Mouse (Mus musculus): Measurements from ENCODE around the gene Lce3d. TPM values are rescaled to one million over a fixed set of nuclear protein-coding genes. Genes with fewer than 3 reads are reported as not detected.

The Lce3d gene
- total RNA-seq (2021), result not detected in 2 replicates
- long read RNA-seq, result 0 reads

GRCm38 (mm10) chr3:92957090-92957489, at the start of gene Lce3d:
TSS of gene Lce3d (plus strand) at chr3:92957390.
- no peak for DNase-seq

- DNase-seq, result no peak
Measured at GRCm38 (mm10) chr3:92907571-92907970, 49.6 kb upstream of the Lce3d start.

GRCm38 (mm10) chr3:92920364-92920763, 36.8 kb upstream of the Lce3d start:
- peak; percentile 12 for DNase-seq

DNA sequence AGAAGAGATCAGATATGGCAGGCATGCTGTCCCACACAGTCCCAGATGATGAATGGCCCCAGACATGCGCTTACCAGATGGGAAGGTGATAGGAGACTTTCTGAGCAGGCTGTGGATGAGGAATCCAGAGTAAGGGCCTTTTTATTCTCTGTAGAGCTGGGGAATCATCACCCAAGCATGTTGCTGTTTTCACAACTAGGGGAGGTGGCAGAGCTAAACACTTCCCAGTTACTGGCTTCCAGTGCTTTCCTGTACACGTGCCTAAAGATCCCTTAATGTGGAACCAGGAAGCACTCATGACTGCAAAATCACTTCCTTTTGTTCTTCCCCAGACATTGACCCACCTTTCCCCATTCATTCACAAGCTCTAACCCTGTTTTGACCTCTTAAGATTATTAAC, 31.1 kb upstream of the Lce3d start, which contains the start of gene Lce3a:
TSS of gene Lce3a (minus strand) at position 101 of the 400 bp plus-strand sequence.
- DNase-seq, result no peak

DNA sequence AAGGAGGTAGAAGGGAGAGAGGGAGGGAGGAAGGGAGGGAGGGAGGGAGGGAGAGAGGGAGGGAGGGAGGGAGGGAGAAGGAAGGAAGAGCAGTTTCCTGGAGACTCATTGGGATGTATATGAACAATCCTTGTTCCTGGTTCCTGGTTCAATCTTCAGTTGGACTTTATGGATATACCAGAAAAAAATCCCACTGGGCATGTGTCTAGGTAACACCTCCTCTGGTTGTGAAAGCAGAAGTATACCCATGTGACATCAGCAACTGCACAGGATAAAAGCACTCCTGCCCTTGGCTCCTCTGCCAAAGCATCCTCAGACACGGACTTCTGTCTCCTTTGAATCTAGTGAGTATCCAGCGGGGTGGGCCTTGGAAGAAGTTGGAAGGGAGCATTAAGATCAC, 24.5 kb upstream of the Lce3d start, which contains the start of gene Lce3b:
TSS of gene Lce3b (plus strand) at position 301 of the 400 bp plus-strand sequence.
- no peak for DNase-seq

GRCm38 (mm10) chr3:92944186-92944585, 13.0 kb upstream of the Lce3d start, which contains the start of gene Lce3c:
TSS of gene Lce3c (plus strand) at chr3:92944486.
- no peak for DNase-seq

GRCm38 (mm10) chr3:92966761-92967160, 9.6 kb downstream of the Lce3d start, which contains the start of gene Lce3e:
TSS of gene Lce3e (plus strand) at chr3:92967061.
- DNase-seq, result no peak

GRCm38 (mm10) chr3:92978484-92978883, 21.3 kb downstream of the Lce3d start:
- no peak for DNase-seq

DNA sequence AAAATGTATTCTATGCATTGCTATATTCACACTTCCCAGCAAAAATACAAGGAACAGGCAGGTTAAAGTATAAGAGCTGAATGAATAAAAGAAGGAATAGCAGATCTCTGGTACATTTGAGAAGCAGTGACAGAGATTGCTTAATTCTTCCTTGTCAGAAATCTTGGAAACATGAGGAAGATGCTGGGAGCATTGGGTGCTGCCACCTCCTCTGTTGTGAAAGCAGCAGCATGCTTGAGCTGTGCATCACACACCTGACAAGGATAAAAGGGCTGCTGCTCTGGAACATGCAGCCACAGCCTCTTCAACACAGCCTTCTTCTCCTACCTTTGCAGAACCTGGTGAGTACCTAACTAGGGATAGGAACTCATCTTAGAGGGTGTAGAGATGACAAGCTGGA, 34.7 kb downstream of the Lce3d start, which contains the start of gene Lce3f:
TSS of gene Lce3f (plus strand) at position 301 of the 400 bp plus-strand sequence.
- DNase-seq, result no peak

DNA sequence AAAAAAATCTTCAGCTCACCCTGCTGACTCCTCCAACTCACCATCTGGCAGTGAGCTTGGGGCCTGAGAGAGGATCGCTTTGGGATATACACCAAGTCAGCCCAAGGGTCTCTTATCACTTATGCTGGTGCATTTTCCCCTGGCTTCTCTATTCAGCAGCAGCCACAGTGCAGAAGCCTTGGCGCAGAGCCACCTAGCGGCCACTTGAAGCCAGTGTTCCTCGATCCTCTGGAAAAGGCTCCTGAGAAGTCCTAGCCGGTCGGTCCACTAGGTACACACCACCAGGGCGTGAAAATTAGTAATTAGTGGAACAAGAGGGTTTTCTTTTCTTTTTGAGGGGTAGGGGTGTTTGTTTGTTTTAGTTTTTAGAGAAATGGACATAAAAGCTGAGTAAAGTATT, 41.5 kb downstream of the Lce3d start:
- peak; percentile 74 for DNase-seq

- DNase-seq, result no peak
Measured at GRCm38 (mm10) chr3:93000621-93001020, 43.4 kb downstream of the Lce3d start.

- DNase-seq, result no peak
Measured at GRCm38 (mm10) chr3:93002843-93003242, 45.7 kb downstream of the Lce3d start.

Other genes starting within 250 kb of the Lce3d start
- not detected in 2 replicates for gene Lce1e, start 248.3 kb upstream of the Lce3d start, total RNA-seq (2021)
- gene Lce1f, start 237.0 kb upstream of the Lce3d start, total RNA-seq (2021), result not detected in 2 replicates
- not detected in 2 replicates for gene Gm38119, start 218.3 kb upstream of the Lce3d start, total RNA-seq (2021)
- not detected in 2 replicates for gene Lce1g, start 205.1 kb upstream of the Lce3d start, total RNA-seq (2021)
- gene Lce1h, start 192.3 kb upstream of the Lce3d start, total RNA-seq (2021), result not detected in 2 replicates
- gene Lce1i, start 178.5 kb upstream of the Lce3d start, total RNA-seq (2021), result not detected in 2 replicates
- not detected in 2 replicates for gene Lce1j, start 166.9 kb upstream of the Lce3d start, total RNA-seq (2021)
- gene Lce1k, start 149.5 kb upstream of the Lce3d start, total RNA-seq (2021), result not detected in 2 replicates
- not detected in 2 replicates for gene Kprp, start 130.1 kb upstream of the Lce3d start, total RNA-seq (2021)
- not detected in 2 replicates for gene Lce1l, start 106.1 kb upstream of the Lce3d start, total RNA-seq (2021)
- gene 2310050C09Rik, start 87.2 kb upstream of the Lce3d start, total RNA-seq (2021), result not detected in 2 replicates
- gene Lce3a, start 31.2 kb upstream of the Lce3d start, total RNA-seq (2021), result not detected in 2 replicates
- not detected in 2 replicates for gene Lce3b, start 24.4 kb upstream of the Lce3d start, total RNA-seq (2021)
- not detected in 2 replicates for gene Lce3c, start 12.9 kb upstream of the Lce3d start, total RNA-seq (2021)
- not detected in 2 replicates for gene Lce3e, start 9.7 kb downstream of the Lce3d start, total RNA-seq (2021)
- gene Lce3f, start 34.8 kb downstream of the Lce3d start, total RNA-seq (2021), result not detected in 2 replicates
- not detected in 2 replicates for gene Crct1, start 58.3 kb downstream of the Lce3d start, total RNA-seq (2021)
- not detected in 2 replicates for gene Lce1m, start 61.7 kb downstream of the Lce3d start, total RNA-seq (2021)
- gene Gm4858, start 111.4 kb downstream of the Lce3d start, total RNA-seq (2021), result not detected in 2 replicates
- gene Crnn, start 187.4 kb downstream of the Lce3d start, total RNA-seq (2021), result not detected in 2 replicates
- gene Flg2, start 239.9 kb downstream of the Lce3d start, total RNA-seq (2021), result not detected in 2 replicates

Data from adrenal gland, postnatal 25 days (tissue).